ENCODE assay signal across 7 mouse cellular contexts in genomic region chr19:4301735-4302651, GRCm38 (mm10). TPM values are rescaled to one million over a fixed set of nuclear protein-coding genes. Genes with fewer than 3 reads are reported as not detected.
DNase-seq lines count a peak whose midpoint lies in the region; ATAC-seq and TF ChIP-seq lines count a peak whose summit lies in the region.

No protein-coding gene starts in this region.

- no peak for TF ChIP-seq CTCF in hindbrain, postnatal 0 days (IDR thresholded peaks at IDR 0.05; ENCODE audit: low read depth)

- H3K27me3 ChIP-seq in forebrain, embryonic 12.5 days: no peaks in the 10 kb centered on the region
- no peaks in the 10 kb centered on the region for H3K27me3 ChIP-seq in hindbrain, postnatal 0 days (ENCODE audit: insufficient read depth, low read length)
- H3K27me3 ChIP-seq in liver, embryonic 12.5 days (replicated peaks): 0 out of 2 replicates have a peak, but pooled peaks cover 4% of the 10 kb centered on the region
- H3K27me3 ChIP-seq in neural tube, embryonic 12.5 days (replicated peaks): no peaks in the 10 kb centered on the region

- H3K36me3 ChIP-seq in ES-E14 (ENCODE audit: control insufficient read depth, insufficient read depth, low read length, poor library complexity, severe bottlenecking): no peaks in the 10 kb centered on the region
- 0 out of 2 replicates have a peak, but pooled peaks cover 4% of the 10 kb centered on the region for H3K36me3 ChIP-seq in forebrain, embryonic 12.5 days (replicated peaks)
- no peaks in the 10 kb centered on the region for H3K36me3 ChIP-seq in hindbrain, postnatal 0 days (ENCODE audit: insufficient read depth, low read length)
- peaks cover 26% of the 10 kb centered on the region for H3K36me3 ChIP-seq in liver, embryonic 12.5 days
- H3K36me3 ChIP-seq in neural tube, embryonic 12.5 days: no peaks in the 10 kb centered on the region

- no peak overlapping the region for H3K27ac ChIP-seq in ES-E14 (ENCODE audit: insufficient read depth, low read depth, low read length, poor library complexity, severe bottlenecking)
- H3K27ac ChIP-seq in forebrain, embryonic 12.5 days: peak overlapping the region; percentile 63
- H3K27ac ChIP-seq in hindbrain, postnatal 0 days: peak overlapping the region; percentile 42
- peak overlapping the region; percentile 75 for H3K27ac ChIP-seq in liver, embryonic 12.5 days
- peak overlapping the region; percentile 51; the same call in 1 of the 2 replicates for H3K27ac ChIP-seq in neural tube, embryonic 12.5 days

- H3K4me3 ChIP-seq in ES-E14 (ENCODE audit: insufficient read depth in 1 of 2, low read depth in 1 of 2, low read length in 2 of 2, poor library complexity in 1 of 2, severe bottlenecking in 1 of 2): peak overlapping the region in 1 of 2 experiments; percentile 9; a peak in 1 of 4 replicates
- no peak overlapping the region for H3K4me3 ChIP-seq in forebrain, embryonic 12.5 days (replicated peaks)
- peak overlapping the region; percentile 0; the same call in 1 of the 2 replicates for H3K4me3 ChIP-seq in hindbrain, postnatal 0 days (ENCODE audit: low read length)
- H3K4me3 ChIP-seq in liver, embryonic 12.5 days: peak overlapping the region; percentile 9
- H3K4me3 ChIP-seq in neural tube, embryonic 12.5 days: no peak overlapping the region

- in situ Hi-C loops in ES-E14 (cut with MboI; ENCODE audit: low sequenced_read_pairs in 2 of 2, unreplicated experiment in 2 of 2): no loop called here

- no peak for ATAC-seq in forebrain, embryonic 12.5 days (ENCODE audit: low FRiP score)
- no peak for ATAC-seq in hindbrain, postnatal 0 days
- ATAC-seq in liver, embryonic 12.5 days: no peak
- ATAC-seq in neural tube, embryonic 12.5 days (ENCODE audit: low FRiP score, low read depth): peak; percentile 11; the same call in 1 of the 2 replicates

- peak overlapping the region; percentile 21 for H3K4me2 ChIP-seq in forebrain, embryonic 12.5 days
- H3K4me2 ChIP-seq in hindbrain, postnatal 0 days (ENCODE audit: low read depth, low read length): peak overlapping the region; percentile 41
- H3K4me2 ChIP-seq in liver, embryonic 12.5 days: peak overlapping the region; percentile 73
- H3K4me2 ChIP-seq in neural tube, embryonic 12.5 days (replicated peaks): peak overlapping the region; percentile 45

- H3K4me1 ChIP-seq in ES-E14 (ENCODE audit: control insufficient read depth in 2 of 2, insufficient read depth in 2 of 2, low read length in 2 of 2, poor library complexity in 1 of 2): peaks cover 8 to 36% of the 10 kb centered on the region in 2 experiments; a peak in 3 of 4 replicates
- H3K4me1 ChIP-seq in forebrain, embryonic 12.5 days: peaks cover 60% of the 10 kb centered on the region
- H3K4me1 ChIP-seq in hindbrain, postnatal 0 days (ENCODE audit: insufficient read depth, low read length): peaks cover 53% of the 10 kb centered on the region
- H3K4me1 ChIP-seq in liver, embryonic 12.5 days: peaks cover 91% of the 10 kb centered on the region
- peaks cover 63% of the 10 kb centered on the region for H3K4me1 ChIP-seq in neural tube, embryonic 12.5 days

- WGBS in forebrain, embryonic 12.5 days: 45% methylated on average over 21 of the region's 21 CpGs
- 23% methylated on average over 21 of the region's 21 CpGs for WGBS in hindbrain, postnatal 0 days
- 33% methylated on average over 21 of the region's 21 CpGs for WGBS in liver, embryonic 12.5 days (ENCODE audit: insufficient replicate concordance)
- 40% methylated on average over 21 of the region's 21 CpGs for WGBS in neural tube, embryonic 12.5 days

- peak; percentile 84 for DNase-seq in CD4-positive helper T cell, adult 2 months (ENCODE audit: low read depth, low spot score)
- DNase-seq in ES-E14 (ENCODE audit: low read depth, low spot score): no peak
- peak; percentile 51 for DNase-seq in hindbrain, postnatal 0 days (ENCODE audit: low spot score)
- DNase-seq in thymus, postnatal 10 days (ENCODE audit: low spot score in 2 of 2): peak; percentile 77 to 79

- no peaks in the 10 kb centered on the region for H3K9me3 ChIP-seq in ES-E14 (ENCODE audit: control insufficient read depth, insufficient read depth, low read depth, low read length)
- no peaks in the 10 kb centered on the region for H3K9me3 ChIP-seq in forebrain, embryonic 12.5 days
- no peaks in the 10 kb centered on the region for H3K9me3 ChIP-seq in hindbrain, postnatal 0 days (ENCODE audit: low read length)
- H3K9me3 ChIP-seq in liver, embryonic 12.5 days (replicated peaks): no peaks in the 10 kb centered on the region
- H3K9me3 ChIP-seq in neural tube, embryonic 12.5 days: no peaks in the 10 kb centered on the region

- peak overlapping the region; percentile 36; the same call in 1 of the 2 replicates for H3K9ac ChIP-seq in ES-E14 (ENCODE audit: insufficient read depth, low read depth, low read length, poor library complexity, severe bottlenecking)
- no peak overlapping the region for H3K9ac ChIP-seq in forebrain, embryonic 12.5 days
- H3K9ac ChIP-seq in hindbrain, postnatal 0 days (replicated peaks; ENCODE audit: low read length): peak overlapping the region; percentile 37
- peak overlapping the region; percentile 46 for H3K9ac ChIP-seq in liver, embryonic 12.5 days
- 0 out of 2 replicates have a peak overlapping the region, but pooled peaks have one; percentile 27 for H3K9ac ChIP-seq in neural tube, embryonic 12.5 days

TF ChIP-seq in ES-E14, 5 proteins besides CTCF, POLR2A, EP300 and RAD21:
- TF ChIP-seq ZC3H11A (IDR thresholded peaks at IDR 0.05; ENCODE audit: borderline replicate concordance, low read depth, low read length): no peak
- TF ChIP-seq CHD2 (IDR thresholded peaks at IDR 0.05; ENCODE audit: low read depth, low read length): no peak
- TF ChIP-seq ZNF384 (IDR thresholded peaks at IDR 0.05; ENCODE audit: low read depth, low read length): no peak
- no peak for TF ChIP-seq HCFC1 (IDR thresholded peaks at IDR 0.05; ENCODE audit: borderline replicate concordance, insufficient read depth, low read length)
- TF ChIP-seq MAFK (IDR thresholded peaks at IDR 0.05; ENCODE audit: insufficient read depth, low read depth, low read length): no peak

RNA-seq across cellular contexts. Expression of gene Grk2, which starts 4.0 kb away (rescaled TPM):
- 56.1 and 76.6 TPM in 2 replicates for total RNA-seq in ES-E14 (2012; rRNA removed)
- polyA plus RNA-seq in forebrain, embryonic 12.5 days (2016; fragmentation: Nextera tagmentation; extraction: Ambion mirVana): 18.7 and 19.0 TPM in 2 replicates
- 138 and 142 TPM in 2 replicates for total RNA-seq in hindbrain, postnatal 0 days (2014; rRNA removed)
- 25.8 and 26.2 TPM in 2 replicates for polyA plus RNA-seq in hindbrain, postnatal 0 days (2015; fragmentation: Nextera tagmentation; extraction: Ambion mirVana)
- polyA plus RNA-seq in liver, embryonic 12.5 days (2016; fragmentation: Nextera tagmentation; extraction: Ambion mirVana): 15.7 and 17.9 TPM in 2 replicates
- polyA plus RNA-seq in neural tube, embryonic 12.5 days (2016; fragmentation: Nextera tagmentation; extraction: Ambion mirVana): 19.7 and 21.2 TPM in 2 replicates

RNA-seq across cellular contexts. Expression of gene Ankrd13d, which starts 19.1 kb away (rescaled TPM):
- 5.5 and 8.8 TPM in 2 replicates for total RNA-seq in ES-E14 (2012; rRNA removed)
- 12.6 and 14.2 TPM in 2 replicates for polyA plus RNA-seq in forebrain, embryonic 12.5 days (2016; fragmentation: Nextera tagmentation; extraction: Ambion mirVana)
- total RNA-seq in hindbrain, postnatal 0 days (2014; rRNA removed): 97.2 and 121 TPM in 2 replicates
- 70.9 and 71.5 TPM in 2 replicates for polyA plus RNA-seq in hindbrain, postnatal 0 days (2015; fragmentation: Nextera tagmentation; extraction: Ambion mirVana)
- polyA plus RNA-seq in liver, embryonic 12.5 days (2016; fragmentation: Nextera tagmentation; extraction: Ambion mirVana): 0.99 and 1.4 TPM in 2 replicates
- 18.5 and 19.0 TPM in 2 replicates for polyA plus RNA-seq in neural tube, embryonic 12.5 days (2016; fragmentation: Nextera tagmentation; extraction: Ambion mirVana)

RNA-seq across cellular contexts. Expression of gene Ssh3, which starts 33.0 kb away (rescaled TPM):
- total RNA-seq in ES-E14 (2012; rRNA removed): 7.3 and 15.1 TPM in 2 replicates
- 5.6 and 6.1 TPM in 2 replicates for polyA plus RNA-seq in forebrain, embryonic 12.5 days (2016; fragmentation: Nextera tagmentation; extraction: Ambion mirVana)
- total RNA-seq in hindbrain, postnatal 0 days (2014; rRNA removed): 64.6 and 69.6 TPM in 2 replicates
- polyA plus RNA-seq in hindbrain, postnatal 0 days (2015; fragmentation: Nextera tagmentation; extraction: Ambion mirVana): 18.9 and 21.8 TPM in 2 replicates
- polyA plus RNA-seq in liver, embryonic 12.5 days (2016; fragmentation: Nextera tagmentation; extraction: Ambion mirVana): 2.2 and 2.6 TPM in 2 replicates
- polyA plus RNA-seq in neural tube, embryonic 12.5 days (2016; fragmentation: Nextera tagmentation; extraction: Ambion mirVana): 5.9 and 7.0 TPM in 2 replicates

Comparison
In these comparisons a context has a peak if more than half of its experiments do, and no peak if none do; other contexts are left out.
1. H3K4me3 ChIP-seq: peak in hindbrain, postnatal 0 days (single experiment) and liver, embryonic 12.5 days (single experiment); none in forebrain, embryonic 12.5 days (single experiment) and neural tube, embryonic 12.5 days (single experiment).
2. H3K4me2 ChIP-seq: peak in every context shown above with its lines; median percentile 73 in liver, embryonic 12.5 days; 45 in neural tube, embryonic 12.5 days; 41 in hindbrain, postnatal 0 days; 21 in forebrain, embryonic 12.5 days.